Mouse (Mus musculus): Measurements from ENCODE around the gene Rnasel. TPM values are rescaled to one million over a fixed set of nuclear protein-coding genes. Genes with fewer than 3 reads are reported as not detected.

The Rnasel gene
- total and polyA plus RNA-seq, 3 experiments: 8.4 to 18.8 (median 9.2) TPM

- dilution Hi-C loops (cut with MboI; ENCODE audit: extremely low pct_ligation_motif_present, extremely low pct_unique_long_range_greater_than_20kb, low sequenced_read_pairs): no loop called here
- no peaks in the 10 kb centered on the region for H3K9me3 ChIP-seq (replicated peaks; ENCODE audit: low read length)
- DNase-seq (ENCODE audit: extremely low read depth): no peak
- TF ChIP-seq RAD21 (IDR thresholded peaks at IDR 0.05; ENCODE audit: low read depth, low read length) (no peak), MAFK (IDR thresholded peaks at IDR 0.05; ENCODE audit: insufficient replicate concordance, low read length) (no peak), IRF4 (IDR thresholded peaks at IDR 0.05; ENCODE audit: low read depth, low read length) (no peak), MEF2A (IDR thresholded peaks at IDR 0.05; ENCODE audit: borderline replicate concordance, low read depth, low read length) (no peak), TBP (conservative IDR thresholded peaks at IDR 0.05; ENCODE audit: low read depth, low read length) (no peak), NELFE (IDR thresholded peaks at IDR 0.05; ENCODE audit: low read depth, low read length) (no peak)
- no peak overlapping the region for H3K4me2 ChIP-seq (ENCODE audit: insufficient read depth, low read depth, poor library complexity, severe bottlenecking)
- no peak overlapping the region for H3K4me3 ChIP-seq (replicated peaks in 1 of 3; ENCODE audit: low read depth in 2 of 3, low read length in 2 of 3, poor library complexity in 1 of 3)
- H3K4me1 ChIP-seq (ENCODE audit: control insufficient read depth in 1 of 2, insufficient read depth in 2 of 2): peaks cover 2 to 11% of the 10 kb centered on the region in 2 experiments; a peak in 3 of 4 replicates
- in situ Hi-C loops (cut with MboI; ENCODE audit: low pct_ligation_motif_present, low pct_unique_long_range_greater_than_20kb, low sequenced_read_pairs): no loop called here
- no peaks in the 10 kb centered on the region for H3K36me3 ChIP-seq (replicated peaks in 1 of 2; ENCODE audit: control insufficient read depth in 1 of 2, insufficient read depth in 1 of 2, low read length in 1 of 2)
- H3K79me2 ChIP-seq (replicated peaks; ENCODE audit: control insufficient read depth, extremely low read depth, insufficient read depth, poor library complexity, severe bottlenecking): no peaks in the 10 kb centered on the region
- no peaks in the 10 kb centered on the region for H3K27me3 ChIP-seq (replicated peaks)
- no peak overlapping the region for H3K27ac ChIP-seq (ENCODE audit: insufficient read depth, low read depth)
- no peak overlapping the region for H3K9ac ChIP-seq (ENCODE audit: insufficient read depth, low read depth)
Measured at GRCm38 (mm10) chr1:153717990-153718389, 31.2 kb upstream of the Rnasel start.

DNA sequence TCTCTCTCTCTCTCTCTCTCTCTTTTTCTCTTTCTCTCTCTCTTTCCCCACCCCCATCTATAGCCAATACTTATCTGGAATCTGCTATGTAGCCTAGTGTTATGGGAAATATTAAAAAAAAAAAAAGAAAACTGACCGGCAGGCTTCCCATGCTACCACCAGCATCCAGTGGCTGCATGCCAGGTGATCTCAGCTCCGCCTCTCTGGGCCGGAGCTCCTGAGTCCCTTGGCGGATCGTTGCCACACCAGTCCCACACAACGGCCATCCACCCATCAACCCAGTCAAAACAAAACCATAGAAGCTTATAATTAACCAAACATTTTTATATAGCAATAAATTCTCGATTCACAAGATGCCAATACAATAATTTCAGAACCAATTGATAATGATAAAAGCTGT is 28.3 kb upstream of the Rnasel start:
- Histone ChIP-seq H3K36me3 (replicated peaks in 1 of 2; ENCODE audit: control insufficient read depth in 1 of 2, insufficient read depth in 1 of 2, low read length in 1 of 2) (no peaks in the 10 kb centered on the region), H3K9me3 (replicated peaks; ENCODE audit: low read length) (no peaks in the 10 kb centered on the region), H3K9ac (ENCODE audit: insufficient read depth, low read depth) (no peak overlapping the region), H3K4me3 (replicated peaks in 1 of 3; ENCODE audit: low read depth in 2 of 3, low read length in 2 of 3, poor library complexity in 1 of 3) (no peak overlapping the region), H3K4me2 (ENCODE audit: insufficient read depth, low read depth, poor library complexity, severe bottlenecking) (no peak overlapping the region), H3K27ac (ENCODE audit: insufficient read depth, low read depth) (no peak overlapping the region), H3K27me3 (replicated peaks) (no peaks in the 10 kb centered on the region), H3K4me1 (ENCODE audit: control insufficient read depth in 1 of 2, insufficient read depth in 2 of 2) (peaks cover 6 to 21% of the 10 kb centered on the region in 2 experiments), H3K79me2 (replicated peaks; ENCODE audit: control insufficient read depth, extremely low read depth, insufficient read depth, poor library complexity, severe bottlenecking) (no peaks in the 10 kb centered on the region)
- dilution Hi-C loops (cut with MboI; ENCODE audit: extremely low pct_ligation_motif_present, extremely low pct_unique_long_range_greater_than_20kb, low sequenced_read_pairs) (no loop called here), in situ Hi-C loops (cut with MboI; ENCODE audit: low pct_ligation_motif_present, low pct_unique_long_range_greater_than_20kb, low sequenced_read_pairs) (no loop called here)
- TF ChIP-seq ZKSCAN1 (IDR thresholded peaks at IDR 0.05; ENCODE audit: borderline replicate concordance, low read depth, low read length): no peak
- TF ChIP-seq NELFE (IDR thresholded peaks at IDR 0.05; ENCODE audit: low read depth, low read length): no peak
- TF ChIP-seq USF2 (conservative IDR thresholded peaks at IDR 0.05; ENCODE audit: low read depth, low read length): no peak
- no peak for DNase-seq (ENCODE audit: extremely low read depth)

DNA sequence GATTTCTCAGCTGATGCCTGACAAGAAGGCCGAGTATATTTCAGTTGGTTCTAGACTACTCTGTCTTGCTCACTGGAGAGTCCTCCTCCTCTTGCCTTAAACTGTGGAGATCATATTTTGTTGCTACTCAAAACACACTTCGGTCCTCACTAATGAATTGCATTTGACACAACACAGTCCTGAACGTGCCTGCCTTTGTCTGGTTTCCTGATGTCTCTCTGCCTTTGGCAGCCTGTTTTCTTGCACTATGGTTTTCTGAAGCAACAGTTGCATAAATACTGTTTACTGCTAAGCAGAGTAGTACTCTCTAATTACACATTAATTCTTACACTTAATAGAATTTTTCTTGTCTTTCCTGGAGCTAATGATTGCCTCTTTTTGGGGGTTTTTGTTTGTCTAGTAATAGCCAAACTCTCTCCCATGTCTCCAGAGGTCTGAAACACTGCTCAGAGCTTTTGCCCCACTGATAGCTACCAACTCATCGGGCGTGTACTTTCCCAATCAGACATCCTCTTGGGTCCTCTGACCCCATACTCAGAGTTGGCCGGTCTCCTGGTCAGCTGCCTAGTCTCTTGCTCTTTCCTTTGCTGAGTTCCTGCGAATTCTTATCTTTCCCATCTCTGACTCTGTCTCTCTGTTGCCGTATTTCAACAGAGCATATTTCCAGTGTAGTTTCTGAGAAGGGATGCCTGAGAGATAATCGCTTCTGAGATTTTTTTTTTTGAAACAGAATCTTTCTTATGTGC is 27.5 kb upstream of the Rnasel start:
- H3K4me3 ChIP-seq (replicated peaks in 1 of 3; ENCODE audit: low read depth in 2 of 3, low read length in 2 of 3, poor library complexity in 1 of 3): no peak overlapping the region
- H3K9me3 ChIP-seq (replicated peaks; ENCODE audit: low read length): no peaks in the 10 kb centered on the region
- no peaks in the 10 kb centered on the region for H3K27me3 ChIP-seq (replicated peaks)
- in situ Hi-C loops (cut with MboI; ENCODE audit: low pct_ligation_motif_present, low pct_unique_long_range_greater_than_20kb, low sequenced_read_pairs): no loop called here
- no peak overlapping the region for H3K27ac ChIP-seq (ENCODE audit: insufficient read depth, low read depth)
- dilution Hi-C loops (cut with MboI; ENCODE audit: extremely low pct_ligation_motif_present, extremely low pct_unique_long_range_greater_than_20kb, low sequenced_read_pairs): no loop called here
- DNase-seq (ENCODE audit: extremely low read depth): no peak
- peaks cover 6 to 21% of the 10 kb centered on the region in 2 experiments for H3K4me1 ChIP-seq (ENCODE audit: control insufficient read depth in 1 of 2, insufficient read depth in 2 of 2)
- H3K36me3 ChIP-seq (replicated peaks in 1 of 2; ENCODE audit: control insufficient read depth in 1 of 2, insufficient read depth in 1 of 2, low read length in 1 of 2): no peaks in the 10 kb centered on the region
- H3K4me2 ChIP-seq (ENCODE audit: insufficient read depth, low read depth, poor library complexity, severe bottlenecking): no peak overlapping the region
- no peak for TF ChIP-seq USF2 (conservative IDR thresholded peaks at IDR 0.05; ENCODE audit: low read depth, low read length)
- no peak for TF ChIP-seq SIN3A (IDR thresholded peaks at IDR 0.05; ENCODE audit: low read length)
- no peak for TF ChIP-seq USF1 (IDR thresholded peaks at IDR 0.05; ENCODE audit: low read depth, low read length)
- TF ChIP-seq EP300 (IDR thresholded peaks at IDR 0.05; ENCODE audit: low read length): no peak
- TF ChIP-seq JUN (IDR thresholded peaks at IDR 0.05; ENCODE audit: insufficient read depth, low read depth, low read length): no peak
- no peak for TF ChIP-seq ETS1 (conservative IDR thresholded peaks at IDR 0.05; ENCODE audit: low read depth, low read length)
- no peak for TF ChIP-seq HCFC1 (IDR thresholded peaks at IDR 0.05; ENCODE audit: low read depth, low read length)
- no peak for TF ChIP-seq TCF12 (IDR thresholded peaks at IDR 0.05; ENCODE audit: low read depth, low read length)
- TF ChIP-seq NELFE (IDR thresholded peaks at IDR 0.05; ENCODE audit: low read depth, low read length): no peak
- TF ChIP-seq BHLHE40 (IDR thresholded peaks at IDR 0.05; ENCODE audit: low read depth, low read length): no peak
- no peak for TF ChIP-seq RAD21 (IDR thresholded peaks at IDR 0.05; ENCODE audit: low read depth, low read length)
- TF ChIP-seq CHD2 (IDR thresholded peaks at IDR 0.05; ENCODE audit: low read length): no peak
- no peak for TF ChIP-seq KAT2A (IDR thresholded peaks at IDR 0.05; ENCODE audit: insufficient replicate concordance, low read length)
- no peak overlapping the region for H3K9ac ChIP-seq (ENCODE audit: insufficient read depth, low read depth)
- no peaks in the 10 kb centered on the region for H3K79me2 ChIP-seq (replicated peaks; ENCODE audit: control insufficient read depth, extremely low read depth, insufficient read depth, poor library complexity, severe bottlenecking)

All from CH12.LX (cell line).